Mouse (Mus musculus) embryonic facial prominence, embryonic 12.5 days (tissue): ENCODE data around the gene Trim37. TPM values are rescaled to one million over a fixed set of nuclear protein-coding genes. Genes with fewer than 3 reads are reported as not detected.
"Not testable (repeated sequence)": the region's sequence is repeated elsewhere in the genome, so short reads cannot be mapped to it uniquely, and the experiment has no call there.

Experiments
- ATAC-seq: fragments of 200-750 bp; cut with Nextera tagmentation; 2 replicates; pipeline ENCODE4 v1.8.0; 2017; ENCODE audit not compliant: insufficient number of reproducible peaks, insufficient read depth, low FRiP score, low TSS enrichment
- H3K27ac ChIP-seq: fragments of 300-500 bp; sonication (generic); 2 replicates; pipeline ENCODE4 v1.5.1; 2016; ENCODE audit warnings: mild to moderate bottlenecking
- H3K27me3 ChIP-seq: fragments of 300-500 bp; sonication (generic); 2 replicates; pipeline ENCODE4 v1.6.1; 2016; ENCODE audit warnings: mild to moderate bottlenecking, moderate library complexity
- H3K36me3 ChIP-seq: fragments of 300-500 bp; sonication (generic); 2 replicates; pipeline ENCODE4 v1.6.1; 2016; ENCODE audit warnings: mild to moderate bottlenecking
- H3K4me1 ChIP-seq: fragments of 300-500 bp; sonication (generic); 2 replicates; pipeline ENCODE4 v1.6.1; 2016
- H3K4me2 ChIP-seq: fragments of 300-500 bp; sonication (generic); replicated peaks from 2 replicates; pipeline ENCODE4 v1.6.1; 2016; ENCODE audit warnings: mild to moderate bottlenecking, moderate library complexity
- H3K4me3 ChIP-seq: fragments of 300-500 bp; sonication (generic); 2 replicates; pipeline ENCODE4 v1.5.1; 2016; ENCODE audit warnings: mild to moderate bottlenecking
- H3K9ac ChIP-seq: fragments of 300-500 bp; sonication (generic); 2 replicates; pipeline ENCODE4 v1.6.1; 2016; ENCODE audit warnings: mild to moderate bottlenecking, moderate library complexity
- H3K9me3 ChIP-seq: fragments of 300-500 bp; sonication (generic); 2 replicates; pipeline ENCODE4 v1.6.1; 2016; ENCODE audit warnings: mild to moderate bottlenecking, moderate library complexity
- WGBS: fragments of 180-500 bp; shearing (Covaris S2); methylation state at CpG from one replicate; pipeline ENCODE4 v1.1.7; 2016; 5-methylcytosine and 5-hydroxymethylcytosine counted together
- microRNA counts: library from miRNA; unstranded; fragments of <30 nt; microRNA quantifications from one replicate; lab custom pipeline; 2017
- microRNA-seq: library from miRNA; unstranded; fragments of <30 nt; microRNA quantifications from one replicate; pipeline ENCODE4, GENCODE M21; 2017
- polyA plus RNA-seq: library from polyadenylated mRNA; unstranded; fragments of >200 nt; fragmentation: Nextera tagmentation; extraction: Ambion mirVana; gene quantifications from 2 replicates; pipeline ENCODE4 v1.2.1, GENCODE M21; 2016

The Trim37 gene
- polyA plus RNA-seq, 1 experiment from 2014 or later = 37.0 TPM

- Histone ChIP-seq H3K9ac (no peak overlapping the region), H3K4me1 (no peaks in the 10 kb centered on the region), H3K4me2 (no peak overlapping the region), H3K4me3 (no peak overlapping the region), H3K36me3 (no peaks in the 10 kb centered on the region), H3K9me3 (no peaks in the 10 kb centered on the region), H3K27ac (no peak overlapping the region), H3K27me3 (no peaks in the 10 kb centered on the region)
- WGBS = 85% methylated on average over 6 of the region's 6 CpGs
- no peak for ATAC-seq
Observed at GRCm38 (mm10) chr11:87253294-87253693, 126.4 kb downstream of the Trim37 start.

GRCm38 (mm10) chr11:87254149-87254548, 127.3 kb downstream of the Trim37 start:
- H3K4me1 ChIP-seq = no peaks in the 10 kb centered on the region
- WGBS = 54% methylated on average over 5 of the region's 5 CpGs
- no peak overlapping the region for H3K27ac ChIP-seq
- no peaks in the 10 kb centered on the region for H3K27me3 ChIP-seq
- no peaks in the 10 kb centered on the region for H3K36me3 ChIP-seq
- H3K9me3 ChIP-seq = no peaks in the 10 kb centered on the region
- H3K4me2 ChIP-seq = no peak overlapping the region
- no peak overlapping the region for H3K9ac ChIP-seq
- ATAC-seq = no peak
- no peak overlapping the region for H3K4me3 ChIP-seq

- Histone ChIP-seq H3K4me2 (no peak overlapping the region), H3K9me3 (no peaks in the 10 kb centered on the region), H3K27me3 (0 out of 2 replicates have a peak, but pooled peaks cover under 1% of the 10 kb centered on the region), H3K4me1 (no peaks in the 10 kb centered on the region), H3K36me3 (no peaks in the 10 kb centered on the region), H3K9ac (no peak overlapping the region), H3K27ac (no peak overlapping the region), H3K4me3 (no peak overlapping the region)
- 88% methylated on average over 5 of the region's 5 CpGs for WGBS
- ATAC-seq = no peak
Observed at GRCm38 (mm10) chr11:87257282-87257681, 130.4 kb downstream of the Trim37 start.

GRCm38 (mm10) chr11:87259792-87260191, 132.9 kb downstream of the Trim37 start:
- H3K4me3 ChIP-seq = no peak overlapping the region
- H3K27ac ChIP-seq = no peak overlapping the region
- no peak overlapping the region for H3K4me2 ChIP-seq
- peaks cover 8% of the 10 kb centered on the region; the same call in 1 of the 2 replicates for H3K4me1 ChIP-seq
- WGBS = 80% methylated on average over 10 of the region's 10 CpGs
- no peak for ATAC-seq
- H3K9me3 ChIP-seq = no peaks in the 10 kb centered on the region
- 0 out of 2 replicates have a peak, but pooled peaks cover 3% of the 10 kb centered on the region for H3K27me3 ChIP-seq
- no peaks in the 10 kb centered on the region for H3K36me3 ChIP-seq
- no peak overlapping the region for H3K9ac ChIP-seq

- H3K27me3 ChIP-seq, H3K9me3 ChIP-seq, H3K27ac ChIP-seq, H3K4me2 ChIP-seq, H3K4me1 ChIP-seq, H3K4me3 ChIP-seq, H3K36me3 ChIP-seq, H3K9ac ChIP-seq, ATAC-seq: not testable (repeated sequence)
- WGBS = 75% methylated on average over 4 of the region's 4 CpGs
Observed at GRCm38 (mm10) chr11:87261705-87262104, 134.8 kb downstream of the Trim37 start.

GRCm38 (mm10) chr11:87263946-87264345, 137.1 kb downstream of the Trim37 start:
- H3K4me2 ChIP-seq = no peak overlapping the region
- 0 out of 2 replicates have a peak, but pooled peaks cover 3% of the 10 kb centered on the region for H3K27me3 ChIP-seq
- peaks cover 8% of the 10 kb centered on the region; the same call in 1 of the 2 replicates for H3K4me1 ChIP-seq
- H3K36me3 ChIP-seq = no peaks in the 10 kb centered on the region
- 17% methylated on average over 7 of the region's 7 CpGs for WGBS
- no peak overlapping the region for H3K9ac ChIP-seq
- ATAC-seq = no peak
- no peak overlapping the region for H3K27ac ChIP-seq
- no peak overlapping the region for H3K4me3 ChIP-seq
- H3K9me3 ChIP-seq = no peaks in the 10 kb centered on the region

- H3K36me3 ChIP-seq = no peaks in the 10 kb centered on the region
- ATAC-seq = no peak
- H3K27ac ChIP-seq = no peak overlapping the region
- H3K9me3 ChIP-seq = no peaks in the 10 kb centered on the region
- peaks cover 11% of the 10 kb centered on the region for H3K4me1 ChIP-seq
- H3K9ac ChIP-seq = no peak overlapping the region
- no peak overlapping the region for H3K4me3 ChIP-seq
- H3K4me2 ChIP-seq = no peak overlapping the region
- H3K27me3 ChIP-seq = 0 out of 2 replicates have a peak, but pooled peaks cover 3% of the 10 kb centered on the region
- 62% methylated on average over 4 of the region's 4 CpGs for WGBS
Observed at GRCm38 (mm10) chr11:87266246-87266645, 139.4 kb downstream of the Trim37 start.

GRCm38 (mm10) chr11:87268803-87269202, 141.9 kb downstream of the Trim37 start:
- Histone ChIP-seq H3K9me3 (no peaks in the 10 kb centered on the region), H3K27ac (no peak overlapping the region), H3K4me2 (no peak overlapping the region), H3K36me3 (no peaks in the 10 kb centered on the region), H3K9ac (no peak overlapping the region), H3K4me1 (peaks cover 10% of the 10 kb centered on the region), H3K4me3 (no peak overlapping the region), H3K27me3 (no peaks in the 10 kb centered on the region)
- 84% methylated on average over 2 of the region's 2 CpGs for WGBS
- ATAC-seq = no peak

MicroRNAs within 50 kb of the gene (microRNA counts, 519-probe panel; counts per million panel counts)
- microRNA mmu-miR-301a (lab: Ali Mortazavi, UCI) = 6,871 counts per million, percentile 97 among the panel's probes with 10 or more counts

Small RNAs within 50 kb of the gene (microRNA-seq; reads per million reads assigned to microRNA genes)
- gene Mir301 = 2,346 reads per million, percentile 84 among the genes with 10 or more reads in this experiment

Other genes starting within 250 kb of the Trim37 start
- gene Ypel2, start 133.4 kb upstream of the Trim37 start, polyA plus RNA-seq = 10.7 and 11.6 TPM in 2 replicates
- 34.8 and 37.6 TPM in 2 replicates for gene Gdpd1, start 53.0 kb upstream of the Trim37 start, polyA plus RNA-seq
- gene Smg8, start 40.3 kb upstream of the Trim37 start, polyA plus RNA-seq = 25.7 and 26.1 TPM in 2 replicates
- gene Prr11, start 18.4 kb upstream of the Trim37 start, polyA plus RNA-seq = 7.8 and 8.9 TPM in 2 replicates
- 97.0 and 105 TPM in 2 replicates for gene Ska2, start 17.8 kb upstream of the Trim37 start, polyA plus RNA-seq
- gene Ppm1e, start 231.9 kb downstream of the Trim37 start, polyA plus RNA-seq = 4.1 and 4.3 TPM in 2 replicates